Mouse (Mus musculus) erythroblast, embryonic 14.5 days (primary cell): ENCODE measurements around the gene Cacna1c.

Experiments
- GATA1 ChIP-seq: IDR thresholded peaks from 2 replicates; pipeline ENCODE4 v1.6.1; 2012; ENCODE audit warnings: low read length, inconsistent platforms, mixed read lengths
- TAL1 ChIP-seq: IDR thresholded peaks from 3 replicates; pipeline ENCODE4 v1.6.1; 2012; ENCODE audit warnings: low read length, inconsistent platforms, mixed read lengths

DNA sequence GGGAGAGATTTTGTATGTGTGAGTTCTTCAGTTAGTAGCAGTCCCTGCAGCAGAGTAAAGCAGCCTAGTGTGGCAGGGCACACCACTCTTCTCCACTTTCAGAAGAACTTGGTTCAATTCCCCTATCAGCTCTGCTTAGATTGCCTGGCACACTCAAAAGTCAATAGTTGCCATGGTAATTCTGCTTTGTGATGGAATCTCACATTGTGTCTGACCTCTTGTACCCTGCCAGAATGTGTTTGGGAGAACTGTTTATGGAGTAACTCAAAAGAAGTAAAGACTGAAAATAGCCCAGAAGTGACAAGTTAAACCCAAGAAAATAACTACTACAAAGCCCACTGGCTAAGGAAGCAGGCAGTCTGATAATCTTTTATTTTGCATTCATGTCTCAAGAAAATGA is 240.4 kb downstream of the Cacna1c start:
- TF ChIP-seq GATA1 (no peak), TAL1 (no peak)
